Mouse (Mus musculus) intestine, embryonic 14.5 days (tissue): ENCODE results near the gene Cers3. TPM values are rescaled to one million over a fixed set of nuclear protein-coding genes. Genes with fewer than 3 reads are reported as not detected.

ENCODE experiments used
- ATAC-seq: fragments of 200-750 bp; cut with Nextera tagmentation; replicated peaks from 2 replicates; pipeline ENCODE4 v1.8.0; 2017; ENCODE audit warnings: low read depth, moderate number of reproducible peaks, moderate TSS enrichment, moderate library complexity; ENCODE audit not compliant: low FRiP score, low TSS enrichment
- DNase-seq: peaks from one replicate; pipeline ENCODE4 v3.0.0-alpha.2; 2018; ENCODE audit warnings: low spot score
- H3K27ac ChIP-seq: fragments of 300-500 bp; sonication (generic); 2 replicates; pipeline ENCODE4 v1.5.1; 2014; ENCODE audit warnings: low read depth, mild to moderate bottlenecking, control low read depth
- H3K27me3 ChIP-seq: fragments of 300-500 bp; sonication (generic); replicated peaks from 2 replicates; pipeline ENCODE4 v1.6.1; 2014; ENCODE audit warnings: low read length, control low read depth; ENCODE audit not compliant: control insufficient read depth, insufficient read depth
- H3K36me3 ChIP-seq: fragments of 300-500 bp; sonication (generic); 2 replicates; pipeline ENCODE4 v1.6.1; 2014; ENCODE audit warnings: low read length, control low read depth; ENCODE audit not compliant: control insufficient read depth, insufficient read depth
- H3K4me1 ChIP-seq: fragments of 300-500 bp; sonication (generic); replicated peaks from 2 replicates; pipeline ENCODE4 v1.6.1; 2014; ENCODE audit warnings: low read length, control low read depth, mixed read lengths; ENCODE audit not compliant: control insufficient read depth, insufficient read depth
- H3K4me2 ChIP-seq: fragments of 300-500 bp; sonication (generic); 2 replicates; pipeline ENCODE4 v1.6.1; 2014; ENCODE audit warnings: low read length
- H3K4me3 ChIP-seq: fragments of 300-500 bp; sonication (generic); 2 replicates; pipeline ENCODE4 v1.5.1; 2014; ENCODE audit warnings: low read depth, low read length, control low read depth, mixed read lengths
- H3K9ac ChIP-seq: fragments of 300-500 bp; sonication (generic); 2 replicates; pipeline ENCODE4 v1.6.1; 2014; ENCODE audit warnings: mild to moderate bottlenecking, low read length
- H3K9me3 ChIP-seq: fragments of 300-500 bp; sonication (generic); 2 replicates; pipeline ENCODE4 v1.6.1; 2016; ENCODE audit warnings: low read length, control low read depth; ENCODE audit not compliant: control insufficient read depth
- WGBS: fragments of 180-500 bp; shearing (Covaris S2); extraction: QIAGEN DNeasy Blood & Tissue Kit; methylation state at CpG from one replicate; pipeline ENCODE4 v1.1.7; 2014; 5-methylcytosine and 5-hydroxymethylcytosine counted together
- polyA plus RNA-seq: library from polyadenylated mRNA; unstranded; fragments of >200 nt; fragmentation: Nextera tagmentation; extraction: Ambion mirVana; gene quantifications from 2 replicates; pipeline ENCODE4 v1.2.1, GENCODE M21; 2014

The Cers3 gene
- polyA plus RNA-seq, 1 experiment from 2014 or later: 2.4 TPM

DNA sequence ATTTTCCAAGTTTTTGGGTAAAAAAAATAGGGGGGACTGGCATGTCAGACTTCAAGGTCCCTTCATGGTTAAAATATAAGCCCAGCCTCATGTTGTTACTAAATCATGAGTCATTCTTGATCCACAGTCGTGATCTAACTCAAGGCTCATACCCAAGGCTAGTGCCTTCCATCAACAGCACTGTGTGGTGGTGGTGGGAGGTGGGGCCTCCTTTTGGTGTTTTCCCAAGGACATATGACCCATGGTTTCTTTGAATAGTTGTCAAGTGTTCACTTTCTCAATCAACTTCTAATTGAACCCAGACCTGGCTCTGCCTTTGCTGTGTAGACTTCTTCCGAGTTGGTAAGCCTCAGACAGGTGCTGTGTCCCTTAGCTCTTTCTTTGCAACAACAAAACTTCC lies 44.5 kb downstream of the Cers3 start:
- Histone ChIP-seq H3K27ac (no peak overlapping the region), H3K36me3 (no peaks in the 10 kb centered on the region), H3K9me3 (no peaks in the 10 kb centered on the region), H3K27me3 (no peaks in the 10 kb centered on the region), H3K9ac (no peak overlapping the region), H3K4me1 (peaks cover 17% of the 10 kb centered on the region), H3K4me3 (no peak overlapping the region), H3K4me2 (no peak overlapping the region)
- ATAC-seq (no peak), DNase-seq (no peak)
- WGBS: 63% methylated on average over 2 of the region's 2 CpGs

DNA sequence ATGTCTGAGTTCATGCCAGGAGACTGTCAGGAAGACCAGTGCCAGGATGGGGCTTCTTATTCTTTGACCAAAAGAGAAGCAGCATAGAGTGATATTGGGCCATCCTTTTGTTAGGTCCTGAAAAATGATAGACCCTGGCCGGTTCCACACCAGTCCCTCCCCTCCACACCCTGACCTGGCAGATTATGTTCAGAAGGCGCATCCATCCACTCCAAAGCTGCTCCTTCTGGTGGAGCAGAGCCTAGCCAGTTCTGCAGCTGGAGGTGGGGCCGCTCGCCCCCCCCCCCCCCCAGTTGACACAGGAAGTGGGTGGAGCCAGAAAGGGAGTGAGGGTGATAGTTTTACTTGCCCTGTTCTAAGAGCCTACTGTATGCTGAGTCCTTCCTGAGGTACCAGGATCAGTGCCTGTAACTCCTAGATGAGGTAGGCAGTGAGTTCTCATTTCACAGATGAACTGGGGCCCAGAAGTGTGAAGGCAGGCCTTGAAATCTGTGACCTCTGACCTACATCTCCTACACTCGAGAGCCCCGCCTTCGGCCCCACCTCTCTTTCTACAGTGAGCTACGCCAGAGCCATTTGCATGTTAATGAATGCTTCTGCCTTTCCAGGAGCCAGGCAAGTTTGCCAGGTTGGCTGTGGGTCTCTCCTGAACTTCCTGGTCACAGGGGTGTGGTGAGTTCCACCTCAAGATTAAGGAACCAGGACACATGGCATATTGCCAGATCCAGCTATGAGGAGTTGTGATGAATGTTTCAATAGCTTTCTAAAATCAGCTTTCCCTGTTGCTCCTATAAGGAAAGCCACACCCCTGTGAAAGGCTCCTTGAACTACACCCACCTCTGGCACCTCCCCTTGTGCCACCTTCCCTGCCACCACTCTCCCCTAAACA lies 46.8 kb downstream of the Cers3 start:
- Histone ChIP-seq H3K9me3 (no peaks in the 10 kb centered on the region), H3K4me2 (no peak overlapping the region), H3K27ac (no peak overlapping the region), H3K27me3 (no peaks in the 10 kb centered on the region), H3K4me1 (peaks cover 17% of the 10 kb centered on the region), H3K9ac (no peak overlapping the region), H3K4me3 (no peak overlapping the region), H3K36me3 (no peaks in the 10 kb centered on the region)
- DNase-seq: no peak
- ATAC-seq: peak; percentile 54
- WGBS: 34% methylated on average over 6 of the region's 8 CpGs

DNA sequence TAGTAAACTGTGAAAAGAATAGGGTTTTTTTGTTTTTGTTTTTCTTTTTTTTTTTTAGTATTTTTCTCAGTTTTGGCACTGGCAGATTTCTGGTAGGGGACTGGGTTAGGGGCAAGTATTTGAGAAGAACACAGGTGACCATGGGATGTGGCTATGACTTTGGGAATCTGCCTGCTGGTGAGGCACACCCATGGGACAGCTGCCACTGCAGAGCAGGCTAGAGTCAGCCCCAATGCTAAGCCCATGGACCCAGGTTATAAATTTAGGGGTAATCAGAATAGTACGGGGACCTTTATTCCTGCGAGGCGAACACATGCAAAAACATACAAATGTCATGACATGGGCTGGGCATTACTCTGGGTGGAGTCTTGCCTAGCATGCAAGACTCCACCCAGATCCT lies 47.7 kb downstream of the Cers3 start:
- WGBS: 94% methylated on average over 3 of the region's 3 CpGs
- H3K9me3 ChIP-seq: no peaks in the 10 kb centered on the region
- no peak overlapping the region for H3K9ac ChIP-seq
- no peak overlapping the region for H3K27ac ChIP-seq
- H3K27me3 ChIP-seq: no peaks in the 10 kb centered on the region
- H3K4me2 ChIP-seq: no peak overlapping the region
- ATAC-seq (no peak), DNase-seq (no peak)
- peaks cover 12% of the 10 kb centered on the region for H3K4me1 ChIP-seq
- H3K4me3 ChIP-seq: no peak overlapping the region
- H3K36me3 ChIP-seq: no peaks in the 10 kb centered on the region

DNA sequence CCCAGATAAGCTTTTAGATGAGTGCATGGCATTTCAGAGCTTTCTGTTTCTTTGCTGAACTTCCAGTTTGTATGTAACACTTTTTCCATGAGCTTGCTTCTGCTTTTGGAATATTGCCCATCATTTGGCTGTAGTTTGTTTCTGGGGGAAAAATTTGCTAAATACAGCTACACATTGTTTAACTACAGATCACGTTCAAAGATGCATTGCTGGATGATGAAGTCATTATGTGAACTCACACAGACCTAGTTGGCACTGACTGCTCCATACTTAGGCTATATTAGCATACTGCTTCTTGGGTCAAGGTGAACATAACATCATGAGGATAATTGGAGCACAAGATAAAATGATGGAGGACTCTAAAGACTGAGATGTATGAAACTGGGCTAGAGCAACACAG lies 53.6 kb downstream of the Cers3 start:
- ATAC-seq (no peak), DNase-seq (no peak)
- Histone ChIP-seq H3K9ac (no peak overlapping the region), H3K27me3 (no peaks in the 10 kb centered on the region), H3K4me1 (no peaks in the 10 kb centered on the region; the same call in 1 of the 2 replicates), H3K4me3 (no peak overlapping the region), H3K4me2 (no peak overlapping the region), H3K36me3 (no peaks in the 10 kb centered on the region), H3K9me3 (no peaks in the 10 kb centered on the region), H3K27ac (no peak overlapping the region)
- 8% methylated on average over 1 of the region's 1 CpGs for WGBS

DNA sequence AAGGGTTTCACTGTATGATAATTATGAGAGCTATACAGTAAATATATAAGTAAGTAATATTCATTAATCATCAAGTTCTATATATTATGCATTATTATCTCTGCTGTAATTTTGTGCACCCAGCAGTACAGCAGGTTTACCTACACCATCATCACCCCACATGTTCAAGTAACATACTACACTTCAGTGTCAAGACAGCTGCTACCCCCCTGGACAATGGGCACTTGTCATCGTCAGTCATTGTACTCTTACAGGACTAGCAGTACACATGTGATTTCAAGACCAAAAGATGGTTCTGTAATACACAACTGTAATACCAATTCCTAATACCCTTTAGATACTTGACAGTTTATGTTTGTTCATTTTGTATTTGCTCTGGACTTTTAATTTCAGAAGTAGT lies 54.0 kb downstream of the Cers3 start:
- H3K27me3 ChIP-seq: no peaks in the 10 kb centered on the region
- H3K9ac ChIP-seq: no peak overlapping the region
- H3K36me3 ChIP-seq: no peaks in the 10 kb centered on the region
- H3K4me2 ChIP-seq: no peak overlapping the region
- ATAC-seq: no peak
- no peak overlapping the region for H3K4me3 ChIP-seq
- H3K4me1 ChIP-seq: no peaks in the 10 kb centered on the region; the same call in 1 of the 2 replicates
- no peak overlapping the region for H3K27ac ChIP-seq
- H3K9me3 ChIP-seq: no peaks in the 10 kb centered on the region
- DNase-seq: no peak
- WGBS: 89% methylated on average over 1 of the region's 1 CpGs

DNA sequence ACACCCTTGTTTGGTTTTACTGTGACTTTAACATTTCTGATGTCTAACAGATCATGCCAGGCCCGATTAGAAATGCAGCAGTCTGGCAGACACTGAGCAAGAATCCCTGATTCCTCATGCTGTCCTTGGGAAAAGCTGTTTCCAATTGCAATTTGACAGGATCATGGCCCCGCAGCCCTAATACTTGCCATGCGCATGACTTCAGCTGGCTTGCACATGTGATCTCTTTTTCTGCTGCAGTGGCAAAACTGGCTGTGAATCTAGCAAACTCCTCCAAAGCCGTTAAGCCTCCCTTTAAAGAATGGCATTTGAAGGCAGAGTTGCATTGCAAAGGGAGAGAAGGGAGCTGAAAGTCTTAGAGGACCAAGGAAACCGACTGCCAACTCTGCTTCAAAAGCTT lies 55.5 kb downstream of the Cers3 start:
- DNase-seq: no peak
- H3K4me2 ChIP-seq: no peak overlapping the region
- no peaks in the 10 kb centered on the region for H3K9me3 ChIP-seq
- no peak for ATAC-seq
- H3K9ac ChIP-seq: no peak overlapping the region
- no peaks in the 10 kb centered on the region for H3K27me3 ChIP-seq
- H3K4me3 ChIP-seq: no peak overlapping the region
- no peaks in the 10 kb centered on the region for H3K36me3 ChIP-seq
- WGBS: 46% methylated on average over 5 of the region's 5 CpGs
- H3K27ac ChIP-seq: no peak overlapping the region
- no peaks in the 10 kb centered on the region; the same call in 1 of the 2 replicates for H3K4me1 ChIP-seq

DNA sequence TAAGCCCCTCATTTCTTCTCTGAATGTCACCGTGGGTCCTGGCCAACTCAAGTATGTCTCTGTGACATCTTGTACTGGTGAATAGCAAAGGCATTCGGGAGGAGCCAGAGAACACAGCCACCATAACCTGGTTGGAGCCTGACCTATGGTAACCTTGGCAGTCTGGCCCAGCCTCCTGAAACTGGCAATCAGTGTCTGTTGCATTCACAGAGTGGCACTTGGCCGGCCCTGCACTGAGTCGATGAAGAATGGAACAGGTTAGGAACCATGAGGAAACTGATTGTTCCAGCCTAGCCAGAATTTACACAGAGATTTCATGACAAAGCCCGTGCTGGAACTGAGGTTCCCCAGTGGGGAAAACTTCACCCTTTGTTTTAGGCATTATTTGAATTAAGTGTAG lies 57.5 kb downstream of the Cers3 start:
- ATAC-seq: no peak
- WGBS: 60% methylated on average over 5 of the region's 5 CpGs
- no peak overlapping the region for H3K27ac ChIP-seq
- H3K27me3 ChIP-seq: no peaks in the 10 kb centered on the region
- H3K36me3 ChIP-seq: no peaks in the 10 kb centered on the region
- no peaks in the 10 kb centered on the region for H3K9me3 ChIP-seq
- no peak overlapping the region for H3K9ac ChIP-seq
- H3K4me2 ChIP-seq: no peak overlapping the region
- DNase-seq: no peak
- H3K4me3 ChIP-seq: no peak overlapping the region
- no peaks in the 10 kb centered on the region; the same call in 1 of the 2 replicates for H3K4me1 ChIP-seq

DNA sequence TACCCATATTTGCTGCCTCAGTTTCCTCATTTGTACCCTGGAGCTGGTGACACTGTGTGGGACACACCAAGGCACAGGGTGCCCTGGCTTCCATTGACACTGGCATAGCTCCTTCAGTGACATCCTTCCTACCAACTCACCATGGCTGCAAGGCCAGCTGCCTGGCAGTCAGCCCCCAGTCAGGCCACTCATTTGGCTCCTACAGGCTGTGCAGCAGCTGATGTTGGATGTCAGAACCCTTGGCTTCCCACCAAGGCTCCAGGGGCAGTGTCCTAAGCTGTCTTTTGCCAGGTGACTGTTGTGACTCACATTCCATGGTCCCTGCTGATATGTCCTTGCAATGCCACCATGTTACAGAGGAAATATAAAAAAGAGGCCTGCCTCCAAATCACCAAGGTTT lies 58.5 kb downstream of the Cers3 start:
- no peaks in the 10 kb centered on the region; the same call in 1 of the 2 replicates for H3K4me1 ChIP-seq
- ATAC-seq: no peak

DNA sequence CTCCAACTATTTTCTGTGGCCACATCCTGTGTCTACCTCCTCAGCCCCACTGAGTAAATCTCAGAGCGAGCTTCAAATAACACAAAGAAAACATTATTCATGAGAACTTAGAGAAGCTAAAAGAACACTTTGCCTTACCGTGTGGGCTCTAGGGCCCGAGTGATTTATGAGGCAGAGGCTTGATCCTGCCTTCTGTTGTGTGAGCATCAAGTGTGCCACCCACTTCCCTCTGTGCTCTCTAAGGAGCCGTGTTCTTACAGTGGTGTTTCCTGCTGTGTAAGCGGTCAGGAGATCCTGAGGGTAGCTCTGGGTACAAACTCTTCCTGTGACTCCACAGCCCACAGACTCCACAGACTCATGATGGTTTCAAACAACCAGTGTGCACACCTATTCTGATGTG lies 60.5 kb downstream of the Cers3 start:
- DNase-seq (no peak), ATAC-seq (no peak)
- H3K9me3 ChIP-seq: no peaks in the 10 kb centered on the region
- no peaks in the 10 kb centered on the region for H3K36me3 ChIP-seq
- no peak overlapping the region for H3K4me2 ChIP-seq
- no peak overlapping the region for H3K4me3 ChIP-seq
- no peaks in the 10 kb centered on the region; the same call in 1 of the 2 replicates for H3K4me1 ChIP-seq
- H3K27me3 ChIP-seq: no peaks in the 10 kb centered on the region
- H3K9ac ChIP-seq: no peak overlapping the region
- no peak overlapping the region for H3K27ac ChIP-seq
- 28% methylated on average over 5 of the region's 5 CpGs for WGBS

More for the DNA sequence above, 58.5 kb downstream of the Cers3 start:
- H3K9ac ChIP-seq: no peak overlapping the region
- no peaks in the 10 kb centered on the region for H3K36me3 ChIP-seq
- H3K4me2 ChIP-seq: no peak overlapping the region
- no peaks in the 10 kb centered on the region for H3K9me3 ChIP-seq
- DNase-seq: no peak
- H3K27ac ChIP-seq: no peak overlapping the region
- H3K4me3 ChIP-seq: no peak overlapping the region
- H3K27me3 ChIP-seq: no peaks in the 10 kb centered on the region
